Mouse (Mus musculus) right cerebral cortex, postnatal 25 days (tissue): ENCODE measurements at regions not wholly inside any gene's neighbourhood (a gene's known extent, or its start where the extent isn't known, plus 50 kb on each side); places are given as distances from the start of the nearest gene placed in this dataset.

Source experiments
- DNase-seq: peaks from one replicate; pipeline ENCODE4 v3.0.0; 2022

GRCm38 (mm10) chr8:82702044-82702443, 71.9 kb downstream of the Zfp330 start:
- DNase-seq: no peak

- no peak for DNase-seq
Measured at GRCm38 (mm10) chr8:82700471-82700870, 73.5 kb downstream of the Zfp330 start.

GRCm38 (mm10) chr8:82699221-82699620, 74.7 kb downstream of the Zfp330 start:
- DNase-seq: no peak

GRCm38 (mm10) chr8:82698071-82698470, 75.9 kb downstream of the Zfp330 start:
- DNase-seq: no peak

- no peak for DNase-seq
Measured at GRCm38 (mm10) chr8:82693086-82693485, 80.9 kb downstream of the Zfp330 start.

GRCm38 (mm10) chr8:82689322-82689721, 84.6 kb downstream of the Zfp330 start:
- peak; percentile 23 for DNase-seq

- no peak for DNase-seq
Measured at GRCm38 (mm10) chr8:82685966-82686365, 88.0 kb downstream of the Zfp330 start.

- no peak for DNase-seq
Measured at GRCm38 (mm10) chr8:82678793-82679192, 95.2 kb downstream of the Zfp330 start.

GRCm38 (mm10) chr8:82677781-82678180, 96.2 kb downstream of the Zfp330 start:
- peak; percentile 11 for DNase-seq

- no peak for DNase-seq
Measured at GRCm38 (mm10) chr8:82669241-82669640, 104.7 kb downstream of the Zfp330 start.

GRCm38 (mm10) chr8:82665131-82665530, 108.8 kb downstream of the Zfp330 start:
- DNase-seq: no peak

- no peak for DNase-seq
Measured at GRCm38 (mm10) chr8:82640502-82640901, 133.5 kb downstream of the Zfp330 start.

GRCm38 (mm10) chr8:82630486-82630885, 143.5 kb downstream of the Zfp330 start:
- DNase-seq: no peak

- DNase-seq: no peak
Measured at GRCm38 (mm10) chr8:82623791-82624431, 150.0 kb downstream of the Zfp330 start.

- no peak for DNase-seq
Measured at GRCm38 (mm10) chr8:82618668-82619067, 155.3 kb downstream of the Zfp330 start.

GRCm38 (mm10) chr8:82601556-82601955, 172.4 kb downstream of the Zfp330 start:
- no peak for DNase-seq

GRCm38 (mm10) chr8:82573434-82573833, 170.4 kb upstream of the Il15 start:
- DNase-seq: no peak

GRCm38 (mm10) chr8:82538121-82538520, 135.1 kb upstream of the Il15 start:
- DNase-seq: no peak

GRCm38 (mm10) chr8:82529153-82529552, 126.1 kb upstream of the Il15 start:
- no peak for DNase-seq

- DNase-seq: no peak
Measured at GRCm38 (mm10) chr8:82523866-82524265, 120.8 kb upstream of the Il15 start.

- no peak for DNase-seq
Measured at GRCm38 (mm10) chr8:82498496-82498895, 95.5 kb upstream of the Il15 start.

- DNase-seq: no peak
Measured at GRCm38 (mm10) chr8:82477856-82478255, 74.8 kb upstream of the Il15 start.

- DNase-seq: no peak
Measured at GRCm38 (mm10) chr8:82477426-82477769, 74.4 kb upstream of the Il15 start.

GRCm38 (mm10) chr8:82476708-82477425, 73.8 kb upstream of the Il15 start:
- DNase-seq: no peak

- no peak for DNase-seq
Measured at GRCm38 (mm10) chr8:82473266-82473665, 70.2 kb upstream of the Il15 start.
